Mouse (Mus musculus) adipocyte (in vitro differentiated cells): ENCODE measurements around the gene Ccdc186.
"Not testable (repeated sequence)": the region's sequence is repeated elsewhere in the genome, so short reads cannot be mapped to it uniquely, and the experiment has no call there.

ENCODE experiments used
- DNase-seq: peaks from one replicate; pipeline ENCODE4 v3.0.0-alpha.2; 2016; ENCODE audit warnings: low spot score

Ccdc186 gene

GRCm38 (mm10) chr19:56756412-56756811 is 65.6 kb downstream of the Ccdc186 start:
- DNase-seq, result no peak

GRCm38 (mm10) chr19:56754456-56754855 is 67.5 kb downstream of the Ccdc186 start:
- not testable (repeated sequence) for DNase-seq

DNA sequence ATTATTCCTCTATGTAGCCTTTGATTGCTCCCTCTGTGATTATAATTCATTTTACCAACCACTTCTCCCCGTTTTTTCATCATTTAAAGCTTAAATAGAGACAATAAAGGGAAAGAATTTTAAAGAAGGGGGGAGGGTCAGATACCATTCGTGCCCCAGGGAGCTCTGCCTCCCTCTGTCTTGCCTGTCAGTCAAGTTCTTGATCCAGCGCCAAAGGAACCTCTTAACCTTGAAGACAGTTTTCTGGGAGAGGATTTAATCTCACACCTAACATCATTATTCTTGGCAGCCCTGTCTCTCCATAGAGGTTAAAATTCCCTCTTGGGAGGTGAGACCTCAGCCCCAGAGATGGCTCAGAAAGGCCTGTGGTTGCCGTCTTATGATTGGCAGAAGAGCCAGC is 71.3 kb downstream of the Ccdc186 start:
- peak; percentile 35 for DNase-seq

DNA sequence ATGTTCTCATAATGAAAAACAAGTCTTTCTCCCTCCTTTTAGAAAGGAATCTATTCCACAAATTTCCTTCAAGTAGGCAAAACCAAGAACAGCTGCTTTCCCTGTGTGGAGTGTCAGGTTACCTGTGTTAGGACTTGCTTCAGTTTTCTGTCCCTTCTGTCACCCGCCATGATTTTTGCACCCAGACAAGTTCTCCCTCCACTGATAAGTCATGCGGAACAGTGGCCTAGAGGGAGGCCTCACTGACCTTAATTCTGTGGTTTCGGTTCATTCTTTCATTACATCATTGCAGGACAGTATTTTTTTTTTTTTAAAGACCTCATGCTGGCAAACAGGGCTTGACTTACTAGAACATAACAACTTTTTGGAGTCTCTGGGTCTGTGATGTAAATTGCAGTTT is 72.6 kb downstream of the Ccdc186 start:
- peak; percentile 47 for DNase-seq

DNA sequence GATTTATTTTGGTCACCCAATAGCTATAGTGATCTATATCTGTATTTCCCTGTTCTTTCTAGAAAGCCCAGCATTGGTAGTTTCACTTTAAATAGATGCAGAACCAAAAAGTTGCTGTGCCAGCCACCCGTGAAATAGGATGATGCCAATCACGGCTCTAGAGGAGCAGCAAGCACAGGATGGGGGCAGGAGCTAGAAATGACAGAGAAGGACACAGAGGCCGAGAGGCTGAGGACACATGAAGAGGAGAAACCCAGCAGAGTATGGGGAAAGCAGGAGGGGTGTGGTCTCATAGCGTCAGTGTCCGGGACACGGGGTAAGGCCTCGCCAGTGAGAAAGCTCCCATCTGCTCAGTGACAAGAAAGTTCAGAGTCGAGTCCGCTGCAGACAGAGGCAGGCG is 74.1 kb downstream of the Ccdc186 start:
- DNase-seq, result no peak

DNA sequence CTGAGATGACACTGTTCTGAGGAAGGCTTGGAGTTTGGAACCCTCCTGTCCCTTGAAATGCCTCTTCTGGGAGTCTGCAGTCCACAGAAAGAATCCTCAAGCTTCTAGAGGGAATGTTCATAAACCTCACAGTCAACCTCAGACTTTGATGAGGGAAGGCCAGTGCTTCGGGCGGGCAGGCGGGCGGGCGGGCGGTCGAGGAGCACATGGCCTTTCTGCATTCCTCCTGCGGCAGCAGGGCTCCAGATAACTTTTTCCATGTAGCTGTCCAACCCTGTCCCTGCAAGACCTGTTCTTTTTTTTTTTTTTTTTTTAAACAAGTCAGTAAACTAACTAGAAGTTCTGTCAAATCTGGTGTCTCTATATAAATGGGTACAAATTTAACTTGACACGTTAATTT is 75.4 kb downstream of the Ccdc186 start:
- no peak for DNase-seq

- DNase-seq, result peak; percentile 57
These were observed 76.5 kb downstream of the Ccdc186 start for GRCm38 (mm10) chr19:56745528-56745927.

- peak; percentile 32 for DNase-seq
These were observed 76.9 kb downstream of the Ccdc186 start for GRCm38 (mm10) chr19:56745061-56745460.
